Mouse (Mus musculus) cerebellum, postnatal 25 days (tissue): Measurements from ENCODE around the gene Kcnh2.
A peak's percentile ranks its signal among the peaks of the same experiment; 100 is the strongest.

Experiments
- DNase-seq, 2 experiments: peaks; one replicate each; pipeline ENCODE4 v3.0.0; 2021; ENCODE audit warnings: mixed read lengths in 2 of 2

Kcnh2 gene

DNA sequence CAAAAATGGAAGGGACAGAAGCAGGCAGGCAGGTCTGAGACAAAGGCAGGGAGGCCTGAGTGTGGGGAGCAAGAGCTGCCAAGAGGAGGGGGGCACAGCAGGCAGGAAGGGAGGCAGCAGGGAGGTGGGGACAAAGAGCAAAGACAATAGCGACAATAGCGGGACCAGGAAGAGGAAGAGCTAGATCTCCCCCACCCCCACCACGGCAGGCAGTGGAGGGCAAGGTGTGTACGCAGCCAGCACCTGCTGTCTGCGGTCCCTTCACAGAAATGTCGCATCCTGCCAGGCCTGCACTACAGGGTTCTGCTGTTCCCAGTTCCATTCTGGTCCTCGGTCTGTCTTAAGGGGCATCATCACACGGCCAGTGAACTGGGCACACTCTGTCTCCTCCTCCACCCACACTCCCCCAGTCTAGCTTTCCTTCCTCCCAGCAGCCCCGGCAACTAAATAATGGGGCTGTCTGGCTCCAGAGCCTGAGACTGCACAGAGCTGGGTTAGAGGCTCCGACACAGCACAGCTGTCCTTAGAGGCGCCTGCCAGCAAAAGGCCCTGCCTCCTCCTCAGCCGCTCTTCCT lies 6.8 kb downstream of the Kcnh2 start:
- peak in 1 of 2 experiments; percentile 39 for DNase-seq

DNA sequence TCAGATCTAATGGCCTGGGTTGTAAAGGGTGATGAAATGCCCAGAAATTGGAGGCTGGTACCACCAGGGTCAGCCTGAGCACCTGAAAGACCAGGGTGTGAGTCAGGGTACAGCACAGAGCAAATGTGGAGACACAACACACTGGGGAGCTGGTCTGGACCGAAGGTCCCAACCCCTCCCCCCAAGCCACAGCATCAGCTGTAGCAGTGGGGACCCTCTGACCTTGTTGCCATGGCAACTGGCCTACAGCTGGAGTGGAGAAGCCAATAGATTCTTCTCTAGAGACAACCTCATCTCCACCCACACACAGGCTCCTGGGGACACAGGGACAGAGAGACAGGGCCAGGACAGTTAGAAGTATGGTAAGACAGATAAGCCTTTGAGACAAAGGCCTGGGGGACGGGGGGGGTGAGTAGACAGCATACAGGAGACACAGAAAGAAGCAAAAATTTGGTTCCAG lies 7.4 kb downstream of the Kcnh2 start:
- DNase-seq = no peak

DNA sequence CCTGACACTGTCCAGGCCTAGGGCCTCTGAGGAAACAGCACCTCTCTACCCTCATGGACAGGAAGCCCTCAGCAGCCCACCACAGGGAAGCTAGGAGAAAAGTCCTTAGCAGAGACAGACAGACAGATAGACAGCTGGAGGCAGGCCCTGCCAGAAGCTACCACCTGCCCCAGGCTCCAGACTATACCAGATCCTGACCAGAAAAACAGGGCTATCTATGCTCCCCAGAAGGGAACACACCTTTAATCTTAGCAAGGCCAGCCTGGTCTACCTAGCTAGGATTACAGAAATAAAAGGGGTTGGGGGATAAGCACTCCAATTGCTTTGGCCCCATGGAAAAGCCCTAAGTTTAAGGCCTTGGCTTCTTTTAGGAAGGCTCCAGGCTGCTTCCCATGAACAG lies 8.0 kb downstream of the Kcnh2 start:
- no peak for DNase-seq

DNA sequence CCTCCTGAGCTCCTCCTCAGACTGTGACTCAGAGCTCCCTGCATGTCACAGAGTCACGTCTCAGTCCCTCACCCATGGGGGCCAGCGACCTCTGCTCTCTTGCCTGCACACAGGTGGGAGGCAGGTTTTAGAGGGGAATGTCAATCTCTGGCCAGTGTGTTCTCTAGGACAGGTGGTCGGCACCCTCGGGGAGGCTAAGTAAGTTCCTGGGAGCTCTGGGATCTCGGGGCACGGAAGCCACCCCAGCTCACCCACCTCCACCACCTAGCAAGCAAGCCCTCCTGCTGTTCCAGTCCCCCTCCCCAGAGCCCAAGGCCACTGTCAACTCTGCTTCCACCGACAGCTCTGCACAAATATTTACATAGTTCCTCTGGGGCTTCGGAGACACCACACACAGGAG lies 8.4 kb downstream of the Kcnh2 start:
- DNase-seq = no peak

DNA sequence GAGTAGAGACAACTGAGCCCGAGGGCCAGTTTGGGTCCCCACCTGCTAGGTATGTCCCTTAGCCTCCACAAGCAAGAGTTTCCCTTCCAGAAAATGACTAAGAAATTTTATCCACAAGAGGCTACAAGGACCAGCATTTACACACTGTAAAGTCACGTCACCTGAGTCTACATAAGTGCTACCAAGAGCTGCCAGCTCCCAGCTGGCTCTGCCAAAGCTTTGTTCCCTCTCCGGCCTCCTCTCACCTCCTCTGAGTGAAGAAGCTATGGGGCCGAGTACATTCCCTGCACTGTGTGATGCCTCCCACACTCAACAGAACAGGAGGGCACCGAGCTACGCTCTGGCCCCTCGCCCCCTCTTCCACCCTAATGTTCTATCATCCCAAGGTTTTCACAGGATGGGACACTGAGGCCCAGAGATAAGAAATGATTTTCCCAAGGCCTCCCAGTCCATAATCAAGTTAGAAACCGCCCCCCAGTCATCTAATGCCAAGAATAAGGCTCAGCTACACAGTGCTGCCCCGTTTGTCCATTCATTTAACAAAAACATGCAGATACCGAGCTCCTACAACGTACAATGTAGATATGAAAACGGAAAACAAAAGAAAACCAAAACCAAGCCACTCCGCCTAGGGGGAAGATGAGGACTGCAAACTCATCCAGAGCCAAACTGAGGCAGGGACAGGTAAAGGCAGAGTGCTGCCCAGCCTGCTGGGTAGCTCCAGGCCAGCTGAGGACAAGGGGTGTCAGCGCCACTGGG lies 9.0 kb downstream of the Kcnh2 start:
- no peak for DNase-seq

DNA sequence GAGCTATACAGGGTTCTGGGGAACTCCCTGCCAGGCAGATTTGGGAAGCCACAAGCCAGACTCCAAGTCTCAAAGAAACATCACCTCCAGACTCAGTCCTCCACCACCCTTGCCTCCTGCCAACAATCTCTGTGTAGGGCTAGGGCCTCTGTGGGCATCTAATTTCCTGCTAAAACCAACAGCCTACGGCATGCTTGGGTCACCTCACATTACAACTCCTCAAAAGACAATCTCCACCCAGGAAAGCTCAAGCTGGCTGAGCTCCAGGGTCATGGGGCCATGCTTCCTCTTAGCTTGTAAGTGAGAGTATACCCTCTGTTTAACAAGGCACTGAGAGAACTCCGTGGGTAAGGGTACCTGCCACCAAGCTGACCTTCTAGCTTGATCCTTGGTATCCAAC lies 13.6 kb downstream of the Kcnh2 start:
- DNase-seq = peak in 1 of 2 experiments; percentile 33

DNA sequence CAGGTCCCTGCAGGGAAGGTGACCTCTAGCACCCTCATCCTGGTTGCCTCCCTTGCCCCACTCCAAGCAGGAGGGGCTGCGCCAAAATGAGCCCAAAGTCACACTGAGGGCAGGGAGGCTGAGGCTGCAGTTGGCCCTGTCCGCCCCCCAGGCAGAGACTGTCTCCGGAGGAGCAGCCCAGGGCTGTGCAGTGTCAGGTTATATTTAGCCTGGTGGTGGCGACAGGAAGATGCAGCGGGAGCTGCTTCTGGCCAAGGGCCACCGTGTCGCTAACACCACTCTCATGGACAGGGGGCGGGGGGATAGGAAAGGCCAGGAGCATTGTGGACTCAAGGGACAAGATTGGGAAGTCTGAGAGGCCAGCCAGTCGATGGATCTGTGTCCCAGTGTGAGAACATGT lies 14.0 kb downstream of the Kcnh2 start:
- peak; percentile 50 to 54 for DNase-seq

DNA sequence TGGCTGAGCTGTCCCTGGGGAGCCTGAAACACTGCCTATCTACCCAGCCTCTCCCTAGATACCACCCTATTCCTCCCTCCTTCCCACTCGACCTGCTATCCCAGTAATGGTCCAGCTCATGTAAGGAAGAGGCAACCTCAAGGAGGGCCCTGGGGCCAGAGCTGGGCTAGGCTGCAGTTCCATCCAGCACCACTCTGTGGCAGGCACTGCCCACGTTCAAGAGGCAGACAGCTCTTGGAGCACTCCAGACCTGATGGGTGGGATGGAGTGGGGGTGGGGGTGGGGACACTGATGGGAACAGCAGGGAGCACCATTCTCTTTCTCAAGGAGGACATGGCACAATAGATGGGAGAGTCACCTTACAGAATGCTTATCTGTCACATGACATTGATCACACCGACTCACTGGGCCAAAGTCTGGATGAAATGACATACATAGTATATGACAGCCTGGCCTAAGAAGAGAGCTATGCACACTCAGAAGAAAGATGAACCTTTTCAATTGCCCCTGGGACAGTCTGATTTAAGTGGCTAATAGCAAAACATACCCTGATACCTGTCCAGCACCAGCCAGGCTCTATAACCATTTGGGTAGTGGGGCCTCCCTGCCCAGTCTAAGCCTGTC lies 15.4 kb downstream of the Kcnh2 start:
- DNase-seq = peak; percentile 69 to 82

DNA sequence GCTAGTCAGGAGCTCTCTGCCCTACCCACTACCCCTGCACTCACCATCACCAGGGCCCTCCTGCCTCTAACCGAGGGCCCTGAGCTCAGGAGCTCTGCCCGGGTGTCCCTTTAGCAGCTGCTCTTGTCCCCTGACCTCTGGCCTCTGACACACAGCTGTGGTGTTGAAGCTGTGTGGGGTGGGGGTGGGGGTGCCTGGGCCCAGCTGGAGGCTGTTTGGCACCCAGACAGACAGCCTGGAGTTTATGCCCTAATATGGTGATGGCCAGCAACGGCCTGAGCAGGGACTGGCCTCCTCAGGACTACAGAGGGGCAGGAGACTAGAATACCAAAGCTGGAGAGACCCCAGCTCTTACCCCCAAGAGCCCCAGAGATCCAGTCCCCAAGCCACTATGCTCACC lies 16.7 kb downstream of the Kcnh2 start:
- no peak for DNase-seq

DNA sequence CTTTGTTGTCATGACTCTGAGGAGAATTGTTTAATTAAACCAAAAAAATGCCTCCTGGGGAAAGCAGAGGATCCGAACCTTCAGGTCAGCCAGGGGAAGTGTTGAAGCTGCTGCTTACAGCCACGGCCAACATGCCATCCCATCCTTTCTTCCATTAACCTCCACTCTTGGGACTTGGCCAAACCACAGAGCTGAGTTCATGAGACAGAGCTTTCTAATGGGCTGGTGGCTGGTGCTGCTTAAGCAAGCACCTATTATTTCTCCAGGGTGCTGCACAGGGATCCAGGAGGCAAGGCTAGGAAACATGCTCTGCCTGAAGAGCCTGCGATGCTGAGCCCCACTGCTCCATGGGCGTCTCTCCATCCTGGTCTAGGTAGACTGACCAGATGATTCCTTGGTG lies 19.0 kb downstream of the Kcnh2 start:
- peak in 1 of 2 experiments; percentile 2 for DNase-seq

DNA sequence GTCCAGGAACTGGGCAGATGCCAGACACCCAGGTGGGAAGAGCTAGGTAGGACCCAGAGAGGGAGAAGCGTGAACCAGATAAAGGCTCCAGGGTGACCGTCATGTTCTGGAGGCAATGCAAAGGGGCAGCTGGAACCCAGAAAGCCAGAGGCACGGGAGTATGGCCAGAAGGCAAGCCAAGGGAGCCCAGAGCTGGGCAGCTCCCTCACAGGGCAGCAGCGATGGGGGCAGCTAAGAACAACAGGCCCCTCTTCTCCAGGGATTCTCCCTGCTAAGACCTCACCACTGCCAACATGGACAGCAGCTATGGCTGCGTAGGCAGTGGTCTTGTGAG lies 21.5 kb downstream of the Kcnh2 start:
- peak in 1 of 2 experiments; percentile 56 for DNase-seq

DNA sequence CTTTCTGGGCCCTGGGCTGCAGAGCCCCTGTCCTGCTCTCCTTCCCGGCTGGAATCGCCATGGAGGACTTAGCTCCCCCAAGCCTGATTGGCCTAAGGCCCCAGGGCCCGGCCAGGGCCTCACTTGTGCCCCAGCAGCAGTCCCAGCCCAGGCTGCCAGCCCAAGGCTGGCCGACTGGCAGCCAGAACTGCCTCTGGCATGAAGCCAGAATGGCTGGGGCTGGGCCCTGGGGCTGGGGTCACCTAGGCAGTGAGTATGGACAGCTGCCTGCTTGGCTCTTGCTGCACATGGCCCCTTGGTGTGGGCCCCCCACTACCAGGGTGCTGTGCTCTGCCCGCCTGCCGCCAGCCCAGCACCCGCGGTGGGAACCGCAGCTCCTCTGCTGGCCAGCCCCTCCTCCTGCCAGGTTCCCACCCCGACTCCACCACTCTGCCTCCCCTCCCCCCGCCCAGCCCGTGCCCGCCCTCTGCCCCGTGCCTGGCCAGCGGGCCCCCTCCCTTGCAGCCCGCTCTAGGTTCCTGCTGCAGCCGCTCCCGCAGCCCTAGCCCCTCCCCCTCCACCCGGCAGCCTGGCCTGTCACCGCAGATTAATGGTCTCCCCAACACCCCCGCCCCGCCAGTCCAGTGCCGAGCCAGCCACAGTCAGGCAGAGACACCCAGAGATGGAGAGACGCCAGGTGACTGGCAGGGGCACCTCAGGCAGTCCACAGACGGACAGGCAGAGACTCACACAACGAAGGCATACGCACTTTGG lies 22.0 kb downstream of the Kcnh2 start:
- DNase-seq = peak; percentile 60 to 74

DNA sequence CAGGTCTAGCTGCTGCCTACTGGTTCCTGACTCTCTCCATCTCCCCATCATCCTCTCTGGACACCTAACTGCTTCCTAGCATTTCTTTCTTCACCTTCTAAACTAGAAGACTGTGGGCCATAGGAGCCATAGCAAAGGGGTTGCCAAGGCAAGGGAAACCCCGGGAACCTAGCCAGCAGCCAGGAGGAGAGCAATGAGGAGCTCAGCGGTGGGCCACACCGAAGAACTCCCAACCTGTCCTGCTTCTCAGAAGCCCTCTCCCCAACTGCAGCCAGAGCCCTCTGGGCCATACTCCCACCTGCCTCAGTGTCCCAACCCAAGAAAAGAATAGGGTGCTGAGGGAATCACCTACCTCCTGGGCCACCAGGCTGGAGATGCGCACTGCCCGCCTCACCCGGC lies 22.6 kb downstream of the Kcnh2 start:
- peak in 1 of 2 experiments; percentile 75 for DNase-seq

DNA sequence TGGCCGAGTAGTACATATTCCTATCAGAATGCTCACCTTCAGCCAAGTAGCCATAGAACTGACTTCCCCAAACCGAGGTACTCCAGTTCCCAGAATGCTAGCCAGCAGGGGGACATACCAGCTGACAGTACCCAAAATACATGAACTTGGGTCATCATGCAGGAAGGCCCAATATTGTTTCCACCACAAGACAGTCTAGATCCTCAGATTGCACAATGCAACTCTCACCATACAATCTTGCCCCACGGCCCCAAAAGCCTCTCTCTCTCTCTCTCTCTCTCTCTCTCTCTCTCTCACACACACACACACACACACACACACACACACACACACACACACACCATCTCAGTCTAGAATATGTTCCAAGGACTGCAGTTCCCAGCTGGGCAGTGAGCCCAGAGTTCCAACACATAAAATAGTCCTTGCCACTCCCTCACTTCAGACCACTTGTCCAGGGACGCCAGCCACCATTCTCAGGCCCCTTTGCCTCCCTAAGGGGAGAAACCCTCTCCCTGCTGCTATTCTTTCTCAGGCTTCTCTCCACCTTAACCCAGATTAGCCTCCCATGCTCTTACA lies 24.5 kb downstream of the Kcnh2 start:
- peak in 1 of 2 experiments; percentile 3 for DNase-seq

DNA sequence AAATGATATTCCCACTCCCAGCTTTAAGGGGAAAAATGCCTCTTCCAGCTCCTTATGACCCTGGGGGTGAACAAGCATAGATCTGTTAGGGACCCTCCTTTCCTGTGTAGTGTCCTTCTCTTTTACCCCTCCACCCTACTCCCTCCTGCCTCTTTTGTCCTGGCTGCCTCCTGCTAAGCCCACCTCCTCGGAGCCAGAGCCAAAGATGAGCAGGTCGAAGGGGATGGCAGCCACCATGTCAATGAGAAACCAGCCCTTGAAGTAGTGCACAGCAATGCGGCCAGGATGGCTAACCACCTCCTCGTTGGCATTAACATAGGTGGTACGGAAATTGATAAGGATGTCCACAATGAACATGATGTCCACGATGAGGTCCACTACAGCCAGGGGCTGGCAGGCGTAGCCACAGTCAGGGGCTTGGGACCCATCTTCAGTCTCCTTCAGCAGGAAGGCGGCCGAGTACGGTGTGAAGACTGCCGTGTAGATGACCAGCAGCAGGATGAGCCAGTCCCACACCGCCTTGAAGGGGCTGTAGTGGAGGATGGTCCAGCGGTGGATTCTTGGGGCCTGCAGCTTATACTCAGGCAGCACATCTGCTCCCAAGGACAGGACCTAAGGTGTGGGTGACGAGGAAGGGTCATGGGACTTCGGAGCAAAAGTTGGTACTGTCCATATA lies 25.1 kb downstream of the Kcnh2 start:
- no peak for DNase-seq

DNA sequence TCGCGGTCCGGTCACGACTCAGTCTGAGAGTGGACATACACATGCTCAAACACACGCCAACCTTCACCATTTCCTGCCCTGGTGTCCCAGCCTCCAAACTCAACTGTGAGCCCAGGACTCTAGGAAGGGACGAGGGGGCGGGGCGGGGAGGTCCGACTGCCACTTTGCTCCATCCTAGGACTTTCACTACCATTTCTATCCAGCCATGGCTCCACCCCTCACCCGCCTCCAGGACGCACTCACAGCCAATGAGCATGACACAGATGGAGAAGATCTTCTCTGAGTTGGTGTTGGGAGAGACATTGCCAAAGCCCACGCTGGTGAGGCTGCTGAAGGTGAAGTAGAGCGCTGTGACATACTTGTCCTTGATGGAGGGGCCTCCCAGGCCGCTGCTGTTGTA lies 26.2 kb downstream of the Kcnh2 start:
- DNase-seq = no peak

DNA sequence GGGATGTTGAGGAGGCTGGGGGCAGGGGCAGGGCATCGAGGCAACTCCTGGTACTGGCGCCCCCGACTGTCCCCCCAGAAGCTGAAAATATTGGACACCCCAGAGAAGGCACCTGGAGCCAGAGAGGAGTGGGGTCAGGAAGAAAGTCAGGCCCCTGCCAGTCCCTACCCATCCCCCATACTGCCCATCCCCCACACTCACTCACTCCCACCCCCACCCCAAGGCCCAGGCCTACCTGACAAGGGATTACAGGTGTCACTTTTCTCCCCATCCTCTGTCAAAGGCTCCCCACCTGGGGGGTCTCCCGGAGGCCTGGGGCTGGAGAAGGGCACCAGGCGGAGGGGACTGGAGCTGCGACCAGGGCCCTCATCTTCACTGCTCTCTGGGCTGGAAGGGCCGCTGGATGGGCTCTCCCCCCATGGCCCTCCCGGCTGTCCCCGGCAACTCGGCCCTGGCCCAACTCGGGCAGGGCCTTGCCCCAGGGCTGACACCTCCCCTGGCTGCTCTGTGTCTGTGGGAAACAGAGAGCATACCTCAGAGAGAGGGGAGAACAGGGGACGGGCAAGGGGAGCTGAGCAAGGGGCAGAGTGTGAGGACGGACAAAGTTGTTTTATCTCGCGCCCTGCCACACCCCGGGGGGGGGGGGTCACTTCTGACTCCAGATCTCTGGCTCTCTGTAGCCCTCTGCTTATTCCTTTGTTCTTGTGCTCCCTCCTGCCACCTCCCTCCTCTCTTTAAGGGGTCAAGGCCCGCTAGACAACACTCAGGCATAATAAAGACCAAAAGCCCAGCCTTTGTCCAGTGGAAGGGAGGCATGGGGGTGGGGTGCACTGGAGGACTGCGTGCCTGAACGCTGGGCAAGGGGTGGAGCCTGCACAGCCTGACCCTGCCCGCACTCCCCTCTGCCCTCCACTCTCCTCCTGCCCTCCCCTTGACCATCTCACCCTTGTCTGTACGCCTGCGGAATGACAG lies 29.4 kb downstream of the Kcnh2 start:
- DNase-seq = no peak

DNA sequence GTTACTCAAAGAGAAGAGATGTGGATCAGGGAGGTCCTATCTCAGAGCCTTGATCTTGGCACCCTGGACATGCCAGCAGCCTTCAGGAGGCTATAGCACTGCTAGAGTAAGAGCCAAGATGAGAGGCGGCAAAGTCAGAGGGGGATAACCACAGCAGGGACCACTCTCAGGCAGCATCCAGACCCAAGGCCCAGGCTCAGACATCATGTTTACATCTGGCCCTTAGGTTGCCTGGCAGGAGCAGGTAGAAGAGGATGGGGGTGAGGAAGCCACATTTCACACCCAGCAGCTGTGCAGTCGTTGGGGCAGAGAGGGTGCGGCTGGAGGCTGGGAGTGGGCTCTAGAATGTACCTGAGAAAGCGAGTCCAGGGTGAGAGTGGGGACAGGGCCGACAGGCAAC lies 30.5 kb downstream of the Kcnh2 start:
- no peak for DNase-seq

DNA sequence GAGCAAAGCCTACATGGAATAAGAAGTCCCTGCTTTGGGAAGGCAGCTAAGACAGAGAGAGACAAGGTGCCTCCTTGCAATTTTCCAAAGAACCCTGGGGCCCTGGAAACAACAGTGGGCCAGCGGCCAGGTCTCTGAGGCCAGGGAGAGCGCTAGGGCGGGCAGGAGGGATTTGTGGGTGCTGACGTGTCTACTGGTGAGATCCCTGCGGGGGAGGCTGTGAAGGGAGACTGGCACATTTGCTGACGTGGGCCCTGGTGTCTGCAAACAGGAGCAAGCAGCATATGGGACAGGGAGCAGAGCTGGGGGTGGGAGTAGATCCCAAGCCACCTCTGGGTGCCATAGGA lies 31.0 kb downstream of the Kcnh2 start:
- no peak for DNase-seq

DNA sequence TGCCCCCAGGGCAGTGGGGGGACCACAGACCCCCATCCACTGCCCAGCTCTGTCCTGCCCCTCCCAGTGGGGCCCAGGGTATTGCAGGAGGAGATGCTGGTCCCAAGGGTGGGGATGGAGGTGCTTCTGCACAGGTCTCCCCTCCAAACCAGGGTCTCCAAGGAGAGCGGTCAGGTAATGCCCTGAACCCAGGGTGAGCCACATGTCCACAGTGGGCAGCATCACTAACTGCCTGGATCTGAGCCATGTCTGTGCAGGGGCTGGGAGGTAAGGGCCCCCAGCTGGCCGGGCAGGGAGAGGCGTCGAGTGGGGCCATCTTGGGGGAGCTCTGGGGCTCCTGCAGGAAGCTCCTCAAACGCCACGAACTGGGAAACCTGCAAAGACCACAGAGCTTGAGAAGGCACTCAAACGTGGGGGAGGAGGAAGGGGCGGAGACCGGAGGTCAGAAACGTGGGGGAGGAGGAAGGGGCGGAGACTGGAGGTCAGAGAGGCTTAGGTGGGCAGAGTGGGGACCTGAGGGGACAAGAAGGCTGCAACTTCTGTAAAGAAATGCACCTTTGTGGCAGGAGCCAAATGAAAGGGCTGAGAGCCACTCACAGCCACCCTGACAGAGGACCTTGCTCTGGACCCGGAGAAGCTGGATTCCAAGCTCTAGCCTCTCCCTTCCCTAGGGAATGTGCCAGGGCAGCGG lies 31.5 kb downstream of the Kcnh2 start:
- DNase-seq = no peak

DNA sequence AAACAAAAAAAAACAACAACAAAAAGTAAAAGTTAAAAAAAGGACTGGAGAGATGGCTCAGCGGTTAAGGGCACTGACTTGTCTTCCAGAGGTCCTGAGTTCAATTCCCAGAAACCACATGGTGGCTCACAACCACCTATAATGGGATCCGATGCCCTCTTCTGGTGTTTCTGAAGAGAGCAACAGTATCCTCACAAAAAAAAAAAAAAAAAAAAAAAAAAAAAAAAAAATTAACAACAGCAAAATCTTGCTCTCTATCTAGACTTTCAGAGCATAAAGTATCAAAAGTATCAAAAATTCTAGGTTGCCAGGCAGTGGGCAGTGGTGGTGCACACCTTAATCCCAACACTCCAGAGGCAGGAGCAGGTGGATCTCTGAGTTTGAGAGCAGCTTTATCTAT lies 42.2 kb downstream of the Kcnh2 start:
- DNase-seq = no peak
